Mouse (Mus musculus) heart, postnatal 0 days (tissue): ENCODE results near the gene Ubap2l.

Experiments
- CTCF ChIP-seq: IDR thresholded peaks from 2 replicates; pipeline ENCODE4 v1.5.1; 2016; ENCODE audit warnings: antibody characterized with exemption, control low read depth, low read depth
- EP300 ChIP-seq: IDR thresholded peaks from 2 replicates; pipeline ENCODE4 v1.6.1; 2016; ENCODE audit warnings: antibody characterized with exemption, low read depth

- TF ChIP-seq CTCF (peak; percentile 11; the same call in 1 of the 2 replicates), EP300 (no peak; the same call in 1 of the 2 replicates)
Measured at GRCm38 (mm10) chr3:89998612-89999054, 53.8 kb downstream of the Ubap2l start, which contains the start of gene Hax1.
